Comparison of ENCODE assay signal across 11 mouse cellular contexts in genomic region chr2:61062125-61062524, GRCm38 (mm10).
DNase-seq lines count a peak whose midpoint lies in the region; ATAC-seq and TF ChIP-seq lines count a peak whose summit lies in the region.
"Had no signal": no experiment of that assay in that cellular context is flagged by ENCODE, and none has a peak within 500 bp of the region (broad histone marks: within the 10 kb centered on the region; RNA-seq: fewer than 3 reads in every experiment).

No protein-coding gene starts in this region.

- H3K36me3 ChIP-seq in lung, embryonic 16.5 days (ENCODE audit: control insufficient read depth, insufficient read depth, low read length), result no peaks in the 10 kb centered on the region
- H3K36me3 ChIP-seq in hindbrain, embryonic 11.5 days (ENCODE audit: control insufficient read depth, insufficient read depth, low read length), result no peaks in the 10 kb centered on the region
- H3K36me3 ChIP-seq in midbrain, embryonic 15.5 days (replicated peaks), result no peaks in the 10 kb centered on the region
- H3K36me3 ChIP-seq: forebrain, embryonic 10.5 days had no signal

- ATAC-seq in lung, embryonic 16.5 days (ENCODE audit: low read depth), result peak; percentile 83
- no peak for ATAC-seq in hindbrain, embryonic 11.5 days (ENCODE audit: low FRiP score)
- ATAC-seq in midbrain, embryonic 15.5 days (replicated peaks), result no peak
- ATAC-seq: liver, postnatal 0 days had no signal

- no peak for TF ChIP-seq POLR2A in cerebellum, adult 2 months (IDR thresholded peaks at IDR 0.05; ENCODE audit: borderline replicate concordance, insufficient read depth, low read length)

- H3K27me3 ChIP-seq in lung, embryonic 16.5 days (ENCODE audit: control insufficient read depth, insufficient read depth, low read depth, low read length), result no peaks in the 10 kb centered on the region
- no peaks in the 10 kb centered on the region for H3K27me3 ChIP-seq in hindbrain, embryonic 11.5 days (ENCODE audit: control insufficient read depth, insufficient read depth, low read length)
- H3K27me3 ChIP-seq in midbrain, embryonic 15.5 days (replicated peaks), result no peaks in the 10 kb centered on the region
- no peaks in the 10 kb centered on the region for H3K27me3 ChIP-seq in cerebellum, adult 2 months (ENCODE audit: control insufficient read depth, insufficient read depth, low read length)

- no peak overlapping the region for H3K27ac ChIP-seq in lung, embryonic 16.5 days (ENCODE audit: low read length)
- no peak overlapping the region for H3K27ac ChIP-seq in hindbrain, embryonic 11.5 days (ENCODE audit: low read depth, low read length)
- H3K27ac ChIP-seq in midbrain, embryonic 15.5 days, result no peak overlapping the region
- no peak overlapping the region for H3K27ac ChIP-seq in cerebellum, adult 2 months (ENCODE audit: insufficient read depth, low read length)
- H3K27ac ChIP-seq: forebrain, embryonic 10.5 days had no signal

- WGBS in lung, embryonic 16.5 days, result 39% methylated on average over 2 of the region's 2 CpGs
- WGBS in hindbrain, embryonic 11.5 days, result 61% methylated on average over 2 of the region's 2 CpGs
- WGBS in midbrain, embryonic 15.5 days, result 86% methylated on average over 2 of the region's 2 CpGs
- 79% methylated on average over 2 of the region's 2 CpGs for WGBS in cerebellum, adult 2 months

- no peak for TF ChIP-seq CTCF in cerebellum, adult 2 months (IDR thresholded peaks at IDR 0.05; ENCODE audit: borderline replicate concordance, insufficient read depth, low read depth, low read length)

- no peak overlapping the region for H3K9ac ChIP-seq in lung, embryonic 16.5 days (ENCODE audit: low read length)
- no peak overlapping the region for H3K9ac ChIP-seq in hindbrain, embryonic 11.5 days (ENCODE audit: low read depth, low read length)
- no peak overlapping the region for H3K9ac ChIP-seq in midbrain, embryonic 15.5 days
- H3K9ac ChIP-seq: liver, postnatal 0 days had no signal

- H3K4me3 ChIP-seq in lung, embryonic 16.5 days (ENCODE audit: low read length), result no peak overlapping the region
- no peak overlapping the region for H3K4me3 ChIP-seq in hindbrain, embryonic 11.5 days (ENCODE audit: low read depth, low read length)
- no peak overlapping the region for H3K4me3 ChIP-seq in midbrain, embryonic 15.5 days
- H3K4me3 ChIP-seq in cerebellum, adult 2 months (replicated peaks; ENCODE audit: insufficient read depth, low read depth, low read length), result no peak overlapping the region
- H3K4me3 ChIP-seq: forebrain, embryonic 10.5 days had no signal

- no peak overlapping the region for H3K4me2 ChIP-seq in lung, embryonic 16.5 days (ENCODE audit: low read depth, low read length)
- no peak overlapping the region for H3K4me2 ChIP-seq in hindbrain, embryonic 11.5 days (replicated peaks; ENCODE audit: low read depth, low read length)
- H3K4me2 ChIP-seq in midbrain, embryonic 15.5 days, result no peak overlapping the region

- peak; percentile 21 for DNase-seq in adrenal gland, postnatal 10 days
- DNase-seq in embryo, embryonic 9.5 days (ENCODE audit: extremely low spot score), result peak; percentile 60
- peak; percentile 80 for DNase-seq in kidney, adult 11 months
- DNase-seq in hindbrain, embryonic 11.5 days (ENCODE audit: low spot score), result no peak
- DNase-seq in cerebellum, adult 2 months, result no peak
- DNase-seq: cerebellum, postnatal 14 days; liver, postnatal 0 days; thymus, postnatal 14 days had no signal

- H3K4me1 ChIP-seq in lung, embryonic 16.5 days (replicated peaks; ENCODE audit: control insufficient read depth, insufficient read depth, low read length), result peaks cover 13% of the 10 kb centered on the region
- H3K4me1 ChIP-seq in hindbrain, embryonic 11.5 days (replicated peaks; ENCODE audit: control insufficient read depth, insufficient read depth, low read length), result no peaks in the 10 kb centered on the region
- peaks cover 15% of the 10 kb centered on the region for H3K4me1 ChIP-seq in midbrain, embryonic 15.5 days
- H3K4me1 ChIP-seq in cerebellum, adult 2 months (ENCODE audit: control insufficient read depth, insufficient read depth, low read length), result no peaks in the 10 kb centered on the region

- no peaks in the 10 kb centered on the region for H3K9me3 ChIP-seq in lung, embryonic 16.5 days (ENCODE audit: control insufficient read depth, low read length)
- no peaks in the 10 kb centered on the region for H3K9me3 ChIP-seq in hindbrain, embryonic 11.5 days (ENCODE audit: control insufficient read depth, low read length)
- no peaks in the 10 kb centered on the region for H3K9me3 ChIP-seq in midbrain, embryonic 15.5 days
- H3K9me3 ChIP-seq: forebrain, embryonic 10.5 days had no signal

Comparison
In these comparisons a context has a peak if more than half of its experiments do, and no peak if none do; other contexts are left out.
1. DNase-seq: peak in adrenal gland, postnatal 10 days (single experiment), embryo, embryonic 9.5 days (single experiment) and kidney, adult 11 months (single experiment); none in hindbrain, embryonic 11.5 days (single experiment) and cerebellum, adult 2 months (0 of 2).